Mouse (Mus musculus) gonadal fat pad, adult 2 months (tissue): ENCODE results near the gene Akap7. TPM values are rescaled to one million over a fixed set of nuclear protein-coding genes. Genes with fewer than 3 reads are reported as not detected.

Source experiments
- DNase-seq: peaks from one replicate; pipeline ENCODE4 v3.0.0-alpha.2; 2012; ENCODE audit warnings: low read depth
- polyA plus RNA-seq: library from polyadenylated mRNA; depleted of rRNA; stranded (reverse); fragments of >200 nt; gene quantifications from 2 replicates; pipeline ENCODE4 v1.2.3, GENCODE M21; 2012

Gene Akap7
- polyA plus RNA-seq, 1 experiment = 11.2 TPM

DNA sequence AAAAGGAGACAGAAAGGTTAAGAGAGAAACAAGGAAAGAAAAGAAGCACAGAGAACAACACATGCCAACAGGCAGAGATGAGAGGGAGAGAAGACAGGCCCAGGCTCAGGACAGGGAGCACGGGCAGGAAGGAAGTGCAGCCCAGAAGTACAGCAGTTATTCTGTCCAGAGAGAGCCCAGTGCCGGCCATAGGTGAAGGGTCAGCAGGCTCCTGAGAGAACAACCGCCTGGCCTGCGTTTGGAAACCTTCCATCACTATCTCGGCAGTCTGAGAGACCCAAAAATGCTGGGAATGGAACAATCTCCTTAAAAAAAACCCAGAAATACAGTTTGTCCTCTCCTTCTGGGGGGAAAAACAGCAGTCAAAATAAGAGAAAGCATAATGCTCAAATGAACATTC is 50.2 kb downstream of the Akap7 start:
- no peak for DNase-seq

- DNase-seq = no peak
Observed at GRCm38 (mm10) chr10:25253474-25253873, 54.2 kb downstream of the Akap7 start.

GRCm38 (mm10) chr10:25253006-25253405 is 54.7 kb downstream of the Akap7 start:
- DNase-seq = no peak

DNA sequence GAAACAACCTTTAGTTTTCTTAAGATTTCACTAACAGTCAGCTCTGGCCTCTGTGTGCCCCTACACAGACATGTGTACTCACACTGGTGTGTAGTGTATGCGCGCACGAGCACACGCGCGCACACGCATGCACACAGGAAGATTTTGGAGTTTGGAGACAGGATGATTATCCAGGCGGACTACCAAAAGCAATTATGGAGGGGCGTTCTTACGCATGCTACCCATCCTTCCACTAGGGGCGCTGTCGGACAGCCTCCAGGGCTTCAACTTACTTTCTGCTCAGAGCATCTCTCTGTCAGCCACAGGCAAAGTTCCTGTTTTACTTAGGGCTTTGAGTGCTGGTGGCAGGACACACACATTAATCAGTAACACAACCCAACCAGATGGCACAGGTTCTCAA is 57.6 kb downstream of the Akap7 start:
- no peak for DNase-seq

DNA sequence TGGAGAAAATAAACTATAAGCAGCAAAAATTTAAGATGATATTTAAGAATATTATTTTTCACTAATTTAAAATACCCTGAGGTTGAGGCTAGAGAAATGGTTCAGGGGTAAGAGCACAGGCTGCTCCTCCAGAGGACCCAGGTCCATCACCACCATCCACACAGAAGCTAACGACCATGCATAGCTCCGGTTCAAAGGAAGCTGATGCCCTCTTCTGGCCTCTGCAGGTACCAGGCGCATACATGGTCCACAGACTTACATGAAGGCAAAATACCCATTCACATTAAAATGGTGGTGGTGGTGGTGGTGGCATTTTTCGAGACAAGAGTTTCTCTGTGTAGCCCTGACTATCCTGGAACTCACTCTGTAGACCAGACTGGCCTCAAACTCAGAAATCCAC is 61.5 kb downstream of the Akap7 start:
- DNase-seq = no peak

DNA sequence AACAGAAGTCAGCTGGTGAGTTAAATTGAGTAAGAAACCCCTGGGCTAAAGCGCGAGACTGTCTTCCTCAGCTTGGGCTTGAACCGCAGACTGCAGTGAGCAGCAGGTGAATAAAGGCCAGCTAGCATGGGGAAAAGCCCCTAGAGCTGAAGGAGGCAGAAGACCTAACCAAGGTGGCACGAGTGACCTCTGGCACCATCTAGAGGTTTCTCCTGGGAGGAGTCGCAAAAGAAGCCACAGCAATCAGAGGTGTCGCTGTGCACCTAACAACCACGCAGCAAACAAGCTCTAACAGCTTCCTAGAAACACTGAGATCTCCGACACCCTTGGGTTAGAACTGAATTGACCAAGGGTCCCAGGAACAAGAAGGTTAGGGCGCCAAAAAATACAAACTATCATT is 68.5 kb downstream of the Akap7 start:
- no peak for DNase-seq

GRCm38 (mm10) chr10:25234080-25234479 is 73.6 kb downstream of the Akap7 start:
- no peak for DNase-seq

GRCm38 (mm10) chr10:25232700-25233099 is 75.0 kb downstream of the Akap7 start:
- no peak for DNase-seq

DNA sequence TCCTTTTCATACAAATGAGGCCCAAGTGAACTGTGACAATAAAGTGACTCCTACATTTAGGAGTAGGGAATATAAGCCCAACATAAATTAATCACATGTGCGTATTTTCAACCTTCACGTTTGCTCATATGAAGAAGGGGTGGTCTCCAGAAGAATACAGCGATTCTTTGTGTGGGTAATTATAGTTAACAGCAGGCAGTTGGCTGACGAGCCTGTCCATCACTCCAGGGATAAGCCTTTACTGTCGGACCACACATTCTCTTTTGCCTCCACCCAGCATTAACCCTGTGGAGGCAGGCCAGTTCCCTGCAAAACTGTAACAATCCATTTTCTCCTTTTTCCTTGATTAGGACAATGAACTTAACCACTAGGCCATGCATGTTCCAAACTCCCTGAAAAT is 76.3 kb downstream of the Akap7 start:
- no peak for DNase-seq

DNA sequence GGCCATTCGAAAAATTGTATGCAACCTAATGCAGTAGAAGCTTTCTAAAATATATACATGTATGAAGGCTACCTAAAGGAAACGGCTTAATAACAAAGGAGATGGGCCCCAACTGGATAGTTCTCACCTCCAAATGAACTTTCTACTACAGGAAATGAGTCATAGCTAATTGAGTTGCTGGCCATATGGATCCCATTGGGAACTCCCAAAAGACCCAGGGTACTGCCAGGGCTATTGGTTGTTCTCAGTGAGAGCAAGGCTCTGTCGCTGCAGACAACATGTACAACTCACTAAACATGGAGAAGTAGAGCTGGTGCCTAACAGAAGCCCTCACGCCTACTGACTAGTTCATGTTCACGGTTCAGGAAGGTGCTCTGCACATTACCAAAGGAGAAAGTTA is 83.3 kb downstream of the Akap7 start:
- DNase-seq = no peak

DNA sequence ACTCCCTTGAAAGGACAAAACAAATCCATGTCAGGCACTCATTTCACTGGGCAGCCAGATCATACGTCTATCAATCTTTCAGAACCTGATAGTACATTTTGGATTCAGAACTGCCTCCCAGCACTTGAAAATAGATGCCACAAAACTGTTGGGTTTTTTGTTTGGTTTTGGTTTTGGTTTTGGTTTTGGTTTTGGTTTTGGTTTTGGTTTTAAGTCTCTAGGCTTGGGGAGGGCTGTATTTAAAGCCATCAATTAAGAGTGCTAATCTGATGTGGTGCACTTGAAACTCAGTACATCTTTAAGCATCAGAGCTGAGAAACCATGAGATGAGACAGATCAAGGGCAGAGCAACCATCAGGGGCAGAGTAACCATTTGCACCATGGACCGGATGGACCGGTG is 86.9 kb downstream of the Akap7 start:
- no peak for DNase-seq

DNA sequence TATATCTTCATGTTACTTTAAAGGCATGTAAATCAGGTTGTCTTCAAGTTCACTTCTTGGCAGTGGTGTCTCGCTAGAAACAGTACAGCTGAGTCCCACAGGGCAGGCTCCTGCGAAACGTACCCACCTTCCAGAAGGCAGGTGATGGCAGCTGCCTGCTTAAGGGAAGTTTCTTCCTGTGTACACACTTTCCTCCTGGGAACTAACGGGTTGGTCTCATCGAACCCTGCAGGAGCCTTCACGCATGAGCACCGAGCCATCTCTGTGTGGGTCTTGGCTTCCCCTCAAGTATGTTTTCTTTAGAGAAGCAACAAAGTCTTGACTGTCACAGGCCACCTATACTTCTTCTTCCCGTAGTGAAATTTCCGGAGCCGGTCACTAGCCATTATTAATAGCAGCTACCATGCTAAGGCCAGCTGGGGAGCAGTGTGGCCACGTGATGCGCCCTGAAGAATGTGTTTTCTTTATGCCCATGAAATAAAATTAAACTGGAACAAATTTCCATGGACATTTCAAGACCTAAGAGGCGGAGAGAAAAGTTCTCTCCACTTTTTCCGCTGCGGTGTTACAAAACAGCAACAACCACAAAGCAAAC is 87.7 kb downstream of the Akap7 start:
- no peak for DNase-seq

- no peak for DNase-seq
Observed at GRCm38 (mm10) chr10:25219220-25219628, 88.4 kb downstream of the Akap7 start.

- no peak for DNase-seq
Observed at GRCm38 (mm10) chr10:25218746-25219145, 88.9 kb downstream of the Akap7 start.

DNA sequence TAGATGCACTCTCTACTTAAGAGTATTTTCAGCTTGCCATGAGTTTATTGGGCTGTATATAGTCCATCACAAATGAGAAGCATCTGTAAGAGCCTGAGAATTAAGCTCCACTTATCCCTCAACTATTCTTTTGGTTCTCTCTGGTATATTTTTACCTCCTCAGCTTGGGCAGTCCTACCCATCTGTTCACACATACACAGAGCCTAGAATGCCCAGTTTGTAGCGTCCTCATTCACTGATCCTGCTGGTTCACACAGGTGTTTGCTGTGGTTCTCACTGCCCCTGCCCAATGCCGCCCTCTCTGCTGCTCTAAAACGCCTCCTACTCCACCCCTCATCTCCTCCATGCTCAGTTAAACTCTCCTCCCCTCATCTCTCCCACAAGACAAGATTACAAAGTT is 91.7 kb downstream of the Akap7 start:
- no peak for DNase-seq

- no peak for DNase-seq
Observed at GRCm38 (mm10) chr10:25213716-25214115, 94.0 kb downstream of the Akap7 start.

DNA sequence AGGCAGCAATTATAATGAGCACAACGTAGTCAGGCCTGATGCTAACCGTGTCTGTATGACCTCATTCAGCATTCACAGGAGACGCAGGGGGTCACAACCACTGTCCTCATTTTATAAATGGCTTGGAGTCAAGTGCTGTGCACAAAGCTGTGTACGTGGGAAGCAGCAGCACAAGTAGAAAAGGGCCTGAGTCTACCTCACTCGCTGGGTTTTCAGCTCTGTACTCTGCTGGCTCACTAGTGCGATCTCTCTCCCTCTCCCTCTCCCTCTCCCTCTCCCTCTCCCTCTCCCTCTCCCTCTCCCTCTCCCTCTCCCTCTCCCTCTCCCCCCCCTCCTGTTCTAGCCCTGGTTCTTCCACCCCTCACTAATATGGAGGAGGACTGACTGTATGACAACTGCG is 99.1 kb downstream of the Akap7 start:
- no peak for DNase-seq

- DNase-seq = no peak
Observed at GRCm38 (mm10) chr10:25207866-25208265, 99.8 kb downstream of the Akap7 start.

DNA sequence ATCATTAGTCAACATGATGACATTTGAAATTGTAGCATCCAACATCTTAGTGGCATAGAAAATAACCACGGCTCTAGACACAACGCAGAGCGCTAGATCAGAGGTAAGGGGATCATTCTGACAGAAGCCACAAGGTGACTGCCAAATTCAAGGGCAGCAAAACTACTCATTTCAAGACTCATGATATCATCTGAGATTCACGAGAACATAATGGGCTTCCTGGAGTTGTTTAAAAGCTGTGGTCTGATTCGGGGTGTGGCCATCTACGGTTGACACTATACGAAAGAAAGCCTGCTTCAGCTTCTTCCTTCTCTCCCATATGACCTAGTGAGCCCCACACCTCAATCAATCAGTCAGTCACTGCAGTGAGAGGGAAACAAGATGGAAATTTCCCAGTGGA is 107.0 kb downstream of the Akap7 start:
- no peak for DNase-seq

DNA sequence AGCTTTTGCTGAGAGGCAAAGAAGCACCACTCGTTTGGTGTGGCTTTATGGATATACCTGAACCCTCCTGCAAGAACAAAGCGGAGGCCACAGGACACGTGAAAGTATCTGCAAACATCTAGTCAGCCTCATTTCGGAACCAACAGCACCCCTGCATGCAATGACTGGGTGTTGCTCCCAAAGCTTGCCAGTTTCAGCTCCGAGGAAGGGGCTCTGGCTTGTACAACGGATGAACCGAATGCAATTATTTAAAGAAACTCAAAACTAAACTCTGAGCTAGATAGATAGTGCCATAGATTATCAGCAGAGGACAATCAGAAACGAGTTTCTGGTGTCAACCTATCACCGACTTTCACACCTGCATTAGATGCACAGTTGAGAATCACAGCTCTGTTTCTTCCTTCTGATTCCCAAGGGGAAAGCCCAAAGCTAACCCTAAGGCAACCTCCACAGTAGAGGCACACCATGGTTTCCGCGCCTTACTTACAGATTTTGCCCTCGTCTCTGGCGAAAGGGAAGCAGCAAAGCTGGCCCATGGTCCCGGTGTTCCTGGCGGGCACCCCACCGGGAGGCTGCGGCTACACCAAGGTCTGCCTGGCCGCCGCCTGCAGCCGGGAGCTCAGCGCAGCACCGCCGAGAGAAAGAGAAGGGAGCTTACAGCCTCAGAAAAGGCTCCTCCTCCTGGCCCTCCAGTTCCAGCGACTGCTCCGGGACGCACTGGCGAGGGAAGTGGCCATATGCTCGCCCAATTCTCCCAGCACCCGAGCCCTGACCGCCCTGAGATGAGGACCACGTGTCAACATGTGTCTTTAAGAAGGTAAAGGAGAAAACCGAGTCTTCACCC is 107.9 kb downstream of the Akap7 start:
- no peak for DNase-seq

- no peak for DNase-seq
Observed at GRCm38 (mm10) chr10:25198575-25198974, 109.1 kb downstream of the Akap7 start.

DNA sequence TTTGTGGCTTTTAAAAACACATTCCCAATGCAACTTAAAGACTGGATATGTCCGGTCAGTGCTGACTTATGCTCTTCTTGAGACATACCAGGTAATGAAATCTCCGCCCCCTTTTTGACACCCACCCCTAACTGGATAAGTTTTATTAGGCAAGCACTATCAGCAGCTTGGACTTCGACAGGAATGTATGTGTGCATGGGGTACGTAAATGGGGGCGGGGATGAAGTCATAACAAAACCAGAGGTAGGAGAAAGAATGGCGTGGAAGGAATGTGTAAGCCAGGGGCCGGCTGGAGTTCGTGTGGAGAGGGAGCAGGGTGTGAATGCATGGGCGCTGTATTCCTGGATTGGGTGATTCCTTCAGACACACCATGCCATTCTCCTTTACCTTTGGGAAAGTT is 109.6 kb downstream of the Akap7 start:
- no peak for DNase-seq
